Mouse (Mus musculus) MEL (cell line): ENCODE measurements around the gene Cntnap1.

ENCODE experiments used
- CTCF ChIP-seq, 3 experiments: IDR thresholded peaks in 2 of 3; conservative IDR thresholded peaks in 1 of 3; 2 replicates each; pipeline ENCODE4 v1.5.1; 2011 to 2012; ENCODE audit warnings: low read length in 3 of 3, low read depth in 2 of 3, mild to moderate bottlenecking in 2 of 3, improper control_type of control experiment in 1 of 3, inconsistent platforms in 1 of 3, mixed read lengths in 1 of 3, moderate library complexity in 1 of 3; ENCODE audit not compliant: control insufficient read depth in 1 of 3, insufficient read depth in 1 of 3, poor library complexity in 1 of 3, severe bottlenecking in 1 of 3
- GATA1 ChIP-seq: IDR thresholded peaks from 2 replicates; pipeline ENCODE4 v1.6.1; 2011; ENCODE audit warnings: low read depth, low read length, improper control_type of control experiment
- JUND ChIP-seq: IDR thresholded peaks from 2 replicates; pipeline ENCODE4 v1.6.1; 2011; ENCODE audit warnings: low read depth, mild to moderate bottlenecking, improper control_type of control experiment, low read length
- NELFE ChIP-seq: IDR thresholded peaks from 2 replicates; pipeline ENCODE4 v1.6.1; 2011; ENCODE audit warnings: low read depth, low read length, improper control_type of control experiment
- POLR2A ChIP-seq, 2 experiments: IDR thresholded peaks; 2 replicates each; pipeline ENCODE4 v1.6.1; 2011 to 2012; ENCODE audit warnings: low read length in 2 of 2, mild to moderate bottlenecking in 2 of 2, control low read depth in 1 of 2, improper control_type of control experiment in 1 of 2, low read depth in 1 of 2, moderate library complexity in 1 of 2; ENCODE audit not compliant: control insufficient read depth in 1 of 2, insufficient read depth in 1 of 2, poor library complexity in 1 of 2
- POLR2AphosphoS2 ChIP-seq: IDR thresholded peaks from 2 replicates; pipeline ENCODE4 v1.6.1; 2011; ENCODE audit warnings: low read length, improper control_type of control experiment
- SIN3A ChIP-seq: IDR thresholded peaks from 2 replicates; pipeline ENCODE4 v1.6.1; 2012; ENCODE audit warnings: low read length, improper control_type of control experiment, inconsistent platforms
- TCF12 ChIP-seq: IDR thresholded peaks from 2 replicates; pipeline ENCODE4 v1.6.1; 2014; ENCODE audit warnings: low read depth, mild to moderate bottlenecking, inconsistent platforms, low read length, improper control_type of control experiment, moderate library complexity
- UBTF ChIP-seq: IDR thresholded peaks from 2 replicates; pipeline ENCODE4 v1.6.1; 2012; ENCODE audit warnings: low read depth, mild to moderate bottlenecking, inconsistent platforms, low read length, improper control_type of control experiment, moderate library complexity, borderline replicate concordance; ENCODE audit not compliant: insufficient read depth
- USF2 ChIP-seq, 2 experiments: IDR thresholded peaks; 2 replicates each; pipeline ENCODE4 v1.6.1; 2011 to 2012; ENCODE audit warnings: improper control_type of control experiment in 2 of 2, low read length in 2 of 2, borderline replicate concordance in 1 of 2, inconsistent platforms in 1 of 2, low read depth in 1 of 2, mild to moderate bottlenecking in 1 of 2; ENCODE audit not compliant: insufficient read depth in 1 of 2
- ZC3H11A ChIP-seq: IDR thresholded peaks from 2 replicates; pipeline ENCODE4 v1.6.1; 2012; ENCODE audit warnings: low read depth, mild to moderate bottlenecking, inconsistent platforms, low read length, improper control_type of control experiment

DNA sequence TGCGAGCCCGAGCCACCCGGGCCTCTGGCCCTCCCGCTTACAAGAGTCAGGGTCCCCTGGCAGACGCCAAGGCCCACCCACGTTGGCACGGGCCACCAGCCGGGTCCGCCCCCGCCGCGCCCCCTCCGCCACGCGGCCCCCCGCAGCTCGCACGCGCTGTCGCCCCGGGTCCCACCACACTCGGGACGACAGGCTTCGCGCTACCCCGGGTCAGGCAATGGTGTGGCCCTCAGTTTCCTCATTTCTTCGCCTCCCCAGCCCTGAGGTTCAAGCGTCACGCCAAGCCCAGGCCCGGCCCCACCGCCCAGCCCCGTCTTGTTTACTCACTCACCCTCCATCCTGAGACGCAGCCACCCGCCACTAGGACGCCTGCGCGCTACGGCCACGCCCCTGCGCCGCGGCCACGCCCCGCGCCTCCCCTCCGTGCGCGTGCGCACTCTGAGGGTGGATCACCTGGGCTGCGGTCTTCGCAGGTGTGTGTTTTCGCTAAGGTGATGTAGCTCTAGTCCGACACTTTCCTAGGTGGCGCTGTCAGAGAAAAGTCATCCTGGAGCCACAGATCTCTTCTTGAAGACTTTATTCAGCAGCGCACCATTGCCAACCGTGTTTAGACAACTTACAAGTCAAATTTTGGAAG, 55.9 kb downstream of the Cntnap1 start, which contains the start of gene Ezh1:
- peak in 1 of 3 experiments; percentile 3; a peak in 1 of 6 replicates for TF ChIP-seq CTCF (IDR thresholded peaks at IDR 0.05 in 2 of 3, conservative IDR thresholded peaks at IDR 0.05 in 1 of 3; ENCODE audit: control insufficient read depth in 1 of 3, insufficient read depth in 1 of 3, low read depth in 2 of 3, low read length in 3 of 3, poor library complexity in 1 of 3, severe bottlenecking in 1 of 3)
- no peak for TF ChIP-seq JUND
- TF ChIP-seq USF2 (IDR thresholded peaks at IDR 0.05; ENCODE audit: borderline replicate concordance in 1 of 2, insufficient read depth in 1 of 2, low read depth in 1 of 2, low read length in 2 of 2), result no peak
- no peak for TF ChIP-seq UBTF
- TF ChIP-seq NELFE, result peak; percentile 47
- no peak for TF ChIP-seq POLR2AphosphoS2
- TF ChIP-seq GATA1, result no peak
- no peak for TF ChIP-seq ZC3H11A
- peak; percentile 44 to 52; a peak in 1 of 4 replicates for TF ChIP-seq POLR2A (IDR thresholded peaks at IDR 0.05; ENCODE audit: control insufficient read depth in 1 of 2, insufficient read depth in 1 of 2, low read depth in 1 of 2, low read length in 2 of 2, poor library complexity in 1 of 2)
- TF ChIP-seq SIN3A, result 0 out of 2 replicates have a peak, but pooled peaks have one; percentile 25
- TF ChIP-seq TCF12, result 0 out of 2 replicates have a peak, but pooled peaks have one; percentile 24
